In the genomic region with DNA sequence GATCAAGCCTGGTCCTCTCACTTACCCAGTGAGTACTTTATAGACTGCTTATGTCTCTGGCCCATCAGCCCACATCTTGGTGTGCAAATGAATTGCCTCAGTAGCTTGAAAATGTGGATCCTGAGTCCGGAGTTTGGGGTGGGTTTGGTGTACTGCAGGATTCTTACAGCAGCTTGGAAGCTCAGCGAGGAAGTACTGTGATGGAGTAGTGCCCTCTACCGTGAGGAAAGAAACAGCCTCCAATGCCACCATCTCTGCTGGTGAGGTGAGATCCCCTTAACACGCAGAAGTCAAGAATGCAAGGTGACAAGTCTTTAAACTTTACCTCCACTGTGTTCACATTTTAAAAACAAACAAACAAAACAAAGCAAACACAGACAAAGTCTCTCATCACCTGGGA, we compare ENCODE assay signal across 9 mouse cellular contexts.
DNase-seq lines count a peak whose midpoint lies in the region; ATAC-seq and TF ChIP-seq lines count a peak whose summit lies in the region.
"Had no signal": no experiment of that assay in that cellular context is flagged by ENCODE, and none has a peak within 500 bp of the region (broad histone marks: within the 10 kb centered on the region; RNA-seq: fewer than 3 reads in every experiment).

No protein-coding gene starts in this region.

- WGBS in kidney, postnatal 0 days = 38% methylated on average over 4 of the region's 4 CpGs
- WGBS in kidney, embryonic 14.5 days = 41% methylated on average over 4 of the region's 4 CpGs
- 57% methylated on average over 4 of the region's 4 CpGs for WGBS in forebrain, embryonic 11.5 days
- WGBS in forebrain, embryonic 13.5 days = 69% methylated on average over 4 of the region's 4 CpGs

- no peaks in the 10 kb centered on the region for H3K9me3 ChIP-seq in kidney, postnatal 0 days (replicated peaks; ENCODE audit: low read length)
- H3K9me3 ChIP-seq in kidney, embryonic 14.5 days (ENCODE audit: control insufficient read depth, low read length) = no peaks in the 10 kb centered on the region
- no peaks in the 10 kb centered on the region for H3K9me3 ChIP-seq in forebrain, embryonic 11.5 days (ENCODE audit: control insufficient read depth, low read length)
- H3K9me3 ChIP-seq in forebrain, embryonic 13.5 days (replicated peaks) = no peaks in the 10 kb centered on the region

- H3K4me1 ChIP-seq in kidney, postnatal 0 days (replicated peaks; ENCODE audit: insufficient read depth, low read length) = peaks cover 21% of the 10 kb centered on the region
- H3K4me1 ChIP-seq in kidney, embryonic 14.5 days (ENCODE audit: control insufficient read depth, insufficient read depth, low read length) = peaks cover 28% of the 10 kb centered on the region
- H3K4me1 ChIP-seq in forebrain, embryonic 11.5 days (replicated peaks; ENCODE audit: control insufficient read depth, insufficient read depth, low read length) = no peaks in the 10 kb centered on the region; the same call in none of the 2 replicates
- H3K4me1 ChIP-seq in forebrain, embryonic 13.5 days = peaks cover 19% of the 10 kb centered on the region

- H3K27ac ChIP-seq in kidney, postnatal 0 days = no peak overlapping the region
- no peak overlapping the region for H3K27ac ChIP-seq in kidney, embryonic 14.5 days (ENCODE audit: low read depth, low read length)
- no peak overlapping the region for H3K27ac ChIP-seq in forebrain, embryonic 11.5 days (ENCODE audit: low read depth, low read length)
- H3K27ac ChIP-seq in forebrain, embryonic 13.5 days = no peak overlapping the region

- no peaks in the 10 kb centered on the region for H3K27me3 ChIP-seq in kidney, postnatal 0 days (ENCODE audit: insufficient read depth, low read length)
- no peaks in the 10 kb centered on the region for H3K27me3 ChIP-seq in kidney, embryonic 14.5 days (ENCODE audit: control insufficient read depth, insufficient read depth, low read length)
- no peaks in the 10 kb centered on the region for H3K27me3 ChIP-seq in forebrain, embryonic 11.5 days (ENCODE audit: control insufficient read depth, insufficient read depth, low read length)
- no peaks in the 10 kb centered on the region for H3K27me3 ChIP-seq in forebrain, embryonic 13.5 days

- no peak overlapping the region for H3K9ac ChIP-seq in kidney, postnatal 0 days (ENCODE audit: low read depth, low read length)
- no peak overlapping the region for H3K9ac ChIP-seq in kidney, embryonic 14.5 days (ENCODE audit: low read depth, low read length)
- no peak overlapping the region for H3K9ac ChIP-seq in forebrain, embryonic 11.5 days (ENCODE audit: low read length)
- no peak overlapping the region for H3K9ac ChIP-seq in forebrain, embryonic 13.5 days

- DNase-seq in kidney, postnatal 0 days (ENCODE audit: low spot score) = peak; percentile 65
- peak; percentile 7 for DNase-seq in induced T-regulatory cell, adult 2 months (ENCODE audit: low read depth)
- DNase-seq in lung, postnatal 36 days = peak; percentile 52
- DNase-seq in forebrain, embryonic 11.5 days (ENCODE audit: low spot score) = no peak

- no peaks in the 10 kb centered on the region for H3K36me3 ChIP-seq in kidney, postnatal 0 days (ENCODE audit: insufficient read depth, low read length)
- H3K36me3 ChIP-seq in kidney, embryonic 14.5 days (ENCODE audit: control insufficient read depth, insufficient read depth, low read length) = no peaks in the 10 kb centered on the region
- no peaks in the 10 kb centered on the region for H3K36me3 ChIP-seq in forebrain, embryonic 11.5 days (ENCODE audit: control insufficient read depth, insufficient read depth, low read length)
- no peaks in the 10 kb centered on the region for H3K36me3 ChIP-seq in forebrain, embryonic 13.5 days (ENCODE audit: poor library complexity, severe bottlenecking)

- TF ChIP-seq CTCF in kidney, postnatal 0 days (IDR thresholded peaks at IDR 0.05; ENCODE audit: low read depth) = peak; percentile 75

- H3K4me2 ChIP-seq in kidney, postnatal 0 days (ENCODE audit: low read length) = no peak overlapping the region
- no peak overlapping the region for H3K4me2 ChIP-seq in kidney, embryonic 14.5 days (replicated peaks; ENCODE audit: low read depth, low read length)
- no peak overlapping the region for H3K4me2 ChIP-seq in forebrain, embryonic 11.5 days (ENCODE audit: low read depth, low read length, severe bottlenecking)
- no peak overlapping the region for H3K4me2 ChIP-seq in forebrain, embryonic 13.5 days

- H3K4me3 ChIP-seq in kidney, postnatal 0 days (replicated peaks; ENCODE audit: low read depth, low read length) = no peak overlapping the region
- H3K4me3 ChIP-seq in kidney, embryonic 14.5 days (ENCODE audit: low read length) = no peak overlapping the region
- no peak overlapping the region for H3K4me3 ChIP-seq in forebrain, embryonic 11.5 days (ENCODE audit: low read depth, low read length)
- no peak overlapping the region for H3K4me3 ChIP-seq in forebrain, embryonic 13.5 days

- ATAC-seq in kidney, postnatal 0 days (replicated peaks; ENCODE audit: low FRiP score, low read depth) = no peak
- ATAC-seq in kidney, embryonic 14.5 days (ENCODE audit: low FRiP score, low TSS enrichment) = no peak
- peak; percentile 81 for ATAC-seq in common myeloid progenitor, adult 5-6 weeks (replicated peaks; ENCODE audit: low read depth, poor library complexity, severe bottlenecking)
- no peak for ATAC-seq in forebrain, embryonic 11.5 days (replicated peaks; ENCODE audit: low FRiP score)
- ATAC-seq in activated CD4-positive, CD25-positive, alpha-beta regulatory T cell, adult 4 months = no peak
- no peak for ATAC-seq in forebrain, embryonic 13.5 days
- ATAC-seq: forebrain, embryonic 16.5 days had no signal
